Mouse (Mus musculus): ENCODE measurements around the gene Camkv.

The Camkv gene

GRCm38 (mm10) chr9:107961881-107962280, 26.4 kb downstream of the Camkv start:
- in situ Hi-C loops (cut with MboI, MseI) = no loop called here

- in situ Hi-C loops (cut with MboI, MseI) = no loop called here
Observed at GRCm38 (mm10) chr9:107962916-107963315, 27.4 kb downstream of the Camkv start.

DNA sequence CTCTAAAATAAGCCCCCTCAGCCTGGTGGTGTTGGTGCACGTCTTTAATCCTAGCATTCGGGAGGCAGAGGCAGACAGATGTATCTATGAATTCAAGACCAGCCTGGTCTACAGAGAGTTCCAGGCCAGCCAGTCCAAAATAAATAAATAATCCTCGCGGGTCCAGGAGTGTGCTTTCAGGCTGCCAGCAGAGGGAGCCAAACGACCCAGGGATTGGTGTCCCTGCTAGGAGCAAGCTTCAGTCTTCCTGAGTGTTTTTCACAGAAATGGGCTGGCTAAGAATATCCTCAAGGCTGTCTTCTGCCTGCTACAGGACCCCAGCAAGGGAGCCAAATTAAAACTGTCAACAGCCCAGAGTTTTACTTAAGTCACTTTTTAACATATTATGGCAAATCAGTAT, 28.2 kb downstream of the Camkv start:
- in situ Hi-C loops (cut with MboI, MseI) = no loop called here

GRCm38 (mm10) chr9:107964681-107965080, 29.2 kb downstream of the Camkv start:
- in situ Hi-C loops (cut with MboI, MseI) = loop anchor here (5.0 kb wide), 1 partner anchor 93 kb away; no protein-coding TSS in a partner anchor

- in situ Hi-C loops (cut with MboI, MseI) = loop anchor here (5.0 kb wide), 1 partner anchor 91 kb away; no protein-coding TSS in a partner anchor
Observed at GRCm38 (mm10) chr9:107966676-107967075, 31.2 kb downstream of the Camkv start.

- in situ Hi-C loops (cut with MboI, MseI) = loop anchor here (5.0 kb wide), 1 partner anchor 90 kb away; no protein-coding TSS in a partner anchor
Observed at GRCm38 (mm10) chr9:107967437-107967836, 32.0 kb downstream of the Camkv start.

DNA sequence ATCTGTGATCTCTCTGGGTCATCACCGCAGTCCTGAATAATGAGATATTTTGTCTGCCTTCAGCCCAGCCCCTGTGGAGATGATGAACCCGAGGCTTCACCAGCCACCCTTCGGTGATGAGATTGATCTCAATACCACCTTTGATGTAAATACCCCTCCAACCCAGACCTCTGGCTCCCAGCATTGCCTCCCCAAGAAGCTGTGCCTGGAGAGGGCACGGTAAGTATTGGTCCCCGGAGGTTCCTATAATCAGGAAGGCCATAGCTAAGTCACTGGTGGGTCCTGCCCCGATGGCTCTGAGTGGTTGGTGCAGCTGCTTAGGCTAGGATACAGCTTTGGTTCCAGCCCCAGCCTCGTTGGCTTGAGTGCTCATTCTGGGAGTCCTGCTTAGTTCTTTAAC, 33.1 kb downstream of the Camkv start:
- in situ Hi-C loops (cut with MboI, MseI) = loop anchor here (5.0 kb wide), 1 partner anchor 89 kb away; no protein-coding TSS in a partner anchor

DNA sequence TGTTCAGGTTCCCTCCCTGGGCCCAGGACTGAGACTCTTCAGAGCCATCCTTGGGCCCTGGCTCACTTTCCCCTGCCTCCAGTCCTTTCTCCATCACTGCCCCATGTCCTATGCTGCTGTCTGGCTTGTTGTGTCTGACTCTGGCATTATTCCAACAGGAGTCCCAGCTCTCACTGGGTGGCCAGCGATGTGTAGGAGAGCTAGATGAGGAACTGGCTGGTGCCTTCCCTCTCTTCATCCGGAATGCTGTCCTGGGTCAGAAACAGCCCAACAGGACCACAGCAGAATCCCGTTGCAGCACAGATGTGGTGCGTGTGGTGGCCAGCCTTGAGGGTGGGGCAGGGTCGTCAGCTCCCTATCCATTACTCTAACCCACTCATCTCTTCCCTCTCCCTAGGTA, 34.8 kb downstream of the Camkv start:
- in situ Hi-C loops (cut with MboI, MseI) = no loop called here

DNA sequence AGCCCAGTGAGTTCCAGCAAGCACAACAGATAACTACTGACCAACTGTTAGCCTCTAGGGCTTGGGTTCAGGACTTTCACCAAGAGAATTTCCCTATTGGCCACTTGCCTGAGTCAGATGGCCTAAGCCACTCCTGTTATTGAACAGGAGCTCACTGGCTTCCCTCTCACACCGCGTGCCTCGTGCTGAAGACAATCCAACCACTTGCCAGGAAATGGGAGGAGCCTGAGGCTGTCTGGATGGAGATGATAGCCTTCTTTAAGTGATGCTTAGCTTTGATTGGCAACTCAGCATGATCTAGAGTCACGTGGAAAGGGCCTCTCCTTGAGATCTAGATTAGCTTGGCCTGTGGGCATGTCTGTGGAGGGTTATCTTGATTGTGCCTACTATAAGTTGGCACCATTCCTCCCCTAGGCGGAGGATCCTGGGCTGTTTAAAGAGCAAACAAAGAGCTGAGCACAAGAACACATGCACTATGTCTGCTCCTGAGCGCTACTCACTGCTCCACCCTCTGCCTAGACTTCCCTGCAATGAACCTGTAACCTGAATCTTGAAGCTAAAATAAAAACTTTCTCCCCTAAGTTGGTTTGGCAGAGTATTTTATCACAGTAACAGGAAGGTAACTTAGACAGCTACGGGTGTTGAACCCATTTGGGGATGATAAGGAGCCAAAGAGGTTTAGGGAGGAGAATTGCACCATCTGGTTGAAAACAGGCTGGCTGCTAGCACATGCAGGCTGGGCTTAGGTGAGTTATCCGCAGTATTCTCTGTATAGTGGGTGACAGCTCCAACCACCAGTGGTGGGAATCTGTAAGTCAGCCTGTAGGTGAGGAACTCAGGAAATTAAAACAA, 36.4 kb downstream of the Camkv start:
- in situ Hi-C loops (cut with MboI, MseI) = no loop called here

- in situ Hi-C loops (cut with MboI, MseI) = no loop called here
Observed at GRCm38 (mm10) chr9:107974491-107975171, 39.2 kb downstream of the Camkv start.

GRCm38 (mm10) chr9:107975399-107976386, 40.2 kb downstream of the Camkv start, which contains the start of gene Uba7:
Uba7 (plus strand) TSS chr9:107975505.
- in situ Hi-C loops (cut with MboI, MseI) = no loop called here

DNA sequence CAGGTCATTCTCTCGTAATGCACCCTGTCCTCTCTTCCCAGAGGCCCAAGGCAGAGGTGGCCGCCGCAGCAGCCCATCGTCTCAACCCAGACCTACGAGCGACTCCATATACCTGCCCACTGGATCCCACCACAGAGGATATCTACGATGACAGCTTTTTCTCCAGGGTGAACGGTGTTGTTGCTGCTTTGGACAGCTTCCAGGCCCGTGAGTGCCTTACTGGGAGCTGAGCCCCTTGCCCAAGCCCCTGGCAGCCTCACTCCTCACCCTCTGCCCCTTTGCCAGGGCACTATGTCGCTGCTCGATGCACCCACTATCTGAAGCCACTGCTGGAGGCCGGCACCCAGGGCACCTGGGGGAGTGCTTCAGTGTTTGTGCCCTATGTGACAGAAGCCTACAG, 43.3 kb downstream of the Camkv start:
- in situ Hi-C loops (cut with MboI, MseI) = no loop called here

GRCm38 (mm10) chr9:107981684-107982605, 46.5 kb downstream of the Camkv start:
- in situ Hi-C loops (cut with MboI, MseI) = no loop called here

GRCm38 (mm10) chr9:107982681-107983346, 47.3 kb downstream of the Camkv start, which contains the start of gene Gm20661:
Gm20661 (plus strand) TSS chr9:107983058.
- in situ Hi-C loops (cut with MboI, MseI) = no loop called here

DNA sequence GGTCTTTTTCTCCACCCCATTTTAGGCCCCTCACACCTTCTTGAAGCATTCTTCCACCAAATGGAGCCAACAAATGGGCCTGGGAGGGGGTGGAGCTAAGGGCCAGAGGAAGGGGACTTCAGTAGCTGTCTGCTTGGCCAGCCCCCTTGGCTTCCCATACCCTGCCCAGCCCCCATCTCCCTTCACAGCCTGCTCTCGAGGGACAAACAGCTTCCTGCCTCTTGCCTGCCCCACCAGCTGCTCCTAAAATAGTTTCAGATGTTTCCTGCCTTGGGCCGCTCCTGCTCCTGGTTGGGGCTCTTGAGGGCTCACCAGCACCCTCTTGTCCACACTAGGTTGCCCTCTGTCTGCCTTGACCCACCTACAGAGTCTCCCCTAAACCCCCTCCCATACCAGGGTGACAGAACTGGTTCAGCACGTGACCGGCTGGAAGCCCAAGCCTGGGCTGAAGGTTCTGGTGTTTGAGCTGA, 48.0 kb downstream of the Camkv start:
- in situ Hi-C loops (cut with MboI, MseI) = no loop called here

- in situ Hi-C loops (cut with MboI, MseI) = no loop called here
Observed at GRCm38 (mm10) chr9:107984052-107984753, 48.7 kb downstream of the Camkv start.

DNA sequence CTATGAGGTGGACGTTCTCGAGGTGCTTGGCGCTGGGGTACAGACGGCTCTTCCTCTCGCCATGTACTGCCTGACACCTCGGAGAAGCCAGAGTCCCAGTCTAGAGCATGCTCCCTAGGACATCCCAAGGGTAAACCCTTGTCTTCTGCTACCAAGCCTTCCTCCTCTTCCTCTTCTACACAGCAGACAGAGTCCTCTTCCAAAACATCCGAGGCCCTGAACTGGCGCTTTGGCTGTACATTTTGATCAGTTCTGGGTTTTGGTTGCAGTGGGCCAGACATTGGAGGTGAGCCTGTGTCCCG, 49.2 kb downstream of the Camkv start:
- in situ Hi-C loops (cut with MboI, MseI) = no loop called here

DNA sequence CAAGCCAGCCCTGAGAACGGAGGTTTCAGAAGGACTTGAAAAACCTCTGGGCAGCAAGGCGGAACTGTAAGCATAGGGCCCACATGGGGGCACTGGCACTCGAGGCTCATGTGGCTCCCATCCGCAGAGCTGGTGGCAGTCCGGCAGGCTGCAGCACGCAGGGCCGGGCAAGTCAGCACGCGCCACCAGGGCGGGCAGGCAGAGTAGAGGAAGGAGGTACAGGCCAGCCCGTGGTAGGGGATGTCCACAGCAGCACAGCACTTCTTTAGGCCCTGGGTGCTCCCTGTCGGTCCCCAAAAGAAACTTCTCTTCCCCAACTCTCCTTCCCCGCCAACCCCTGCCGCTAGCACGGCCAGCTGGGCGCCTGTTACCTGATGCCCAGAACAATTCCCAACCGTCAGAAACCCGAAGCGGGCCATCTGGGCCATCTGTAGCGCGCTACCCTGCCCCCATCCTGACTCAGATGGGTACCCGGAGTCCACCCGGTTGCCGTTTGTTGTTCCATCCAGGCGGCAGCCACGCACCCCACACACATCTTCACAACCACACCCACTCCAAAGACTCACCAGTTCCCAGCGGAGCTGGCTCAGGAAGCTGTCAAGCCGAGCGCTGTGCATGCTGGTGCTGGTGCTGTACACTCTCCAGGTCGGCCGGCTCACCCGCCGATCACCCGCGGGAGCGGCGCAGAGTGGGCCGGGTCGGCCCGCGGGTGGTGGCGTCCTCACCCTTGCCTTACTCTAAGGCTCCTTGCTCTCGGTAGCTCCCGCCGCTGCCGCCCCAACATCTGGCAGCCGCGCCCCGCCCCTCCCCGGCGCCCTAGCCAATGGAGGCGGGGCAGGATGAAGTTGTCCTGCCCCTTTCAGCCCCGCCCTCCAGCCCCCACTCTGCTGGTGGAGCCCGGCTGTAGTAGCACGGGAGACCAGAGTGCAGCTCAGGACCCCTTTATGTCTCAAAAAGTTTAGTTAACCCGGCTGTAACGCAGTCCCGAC, 50.0 kb downstream of the Camkv start, which contains the start of gene Inka1:
Gene Inka1, minus strand, starts transcription at position 749 of the 989 bp plus-strand sequence.
- in situ Hi-C loops (cut with MboI, MseI) = no loop called here
